Mouse (Mus musculus): Measurements from ENCODE around the gene 9130008F23Rik.

Gene 9130008F23Rik

DNA sequence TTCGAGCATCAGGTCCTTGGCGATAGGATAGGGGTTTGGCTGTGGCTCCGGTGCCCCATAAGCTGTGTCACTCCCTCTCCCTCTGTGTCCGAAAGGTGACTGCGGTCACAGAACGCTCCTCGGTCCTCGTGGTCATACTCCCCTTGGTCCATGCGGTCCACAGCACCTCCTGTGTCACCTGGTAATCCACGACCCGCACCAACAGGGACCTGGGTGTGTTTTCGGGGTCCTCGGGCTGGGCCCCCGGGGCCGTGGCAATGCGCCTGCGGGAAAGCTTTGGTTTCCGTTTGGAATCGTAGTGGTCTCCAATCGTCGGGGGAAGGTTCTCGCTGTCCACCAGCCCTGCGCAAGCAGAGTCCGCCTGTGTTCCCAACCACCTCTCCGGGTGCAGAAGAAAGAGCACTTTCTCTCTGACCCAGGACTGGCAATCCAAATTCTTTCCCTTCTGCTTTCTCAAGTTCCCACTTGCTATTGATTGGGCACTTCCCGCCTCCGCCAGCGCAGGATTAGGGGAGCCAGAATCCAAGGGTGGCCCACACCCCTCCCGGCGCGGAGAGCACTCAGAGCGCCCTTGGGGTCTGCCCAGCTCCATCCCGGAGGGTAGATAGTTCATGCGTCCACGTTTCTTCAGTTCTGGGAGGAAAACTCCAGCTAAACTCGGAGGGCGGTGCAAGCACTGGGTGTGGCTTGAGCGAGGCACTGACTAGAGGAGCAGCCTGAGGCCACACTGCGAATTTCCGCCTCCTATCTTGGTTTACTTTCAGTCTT, at the start of gene 9130008F23Rik:
TSS of gene 9130008F23Rik (minus strand) at position 636 of the 768 bp plus-strand sequence.
- DNase-seq (ENCODE audit: low spot score), result no peak

DNA sequence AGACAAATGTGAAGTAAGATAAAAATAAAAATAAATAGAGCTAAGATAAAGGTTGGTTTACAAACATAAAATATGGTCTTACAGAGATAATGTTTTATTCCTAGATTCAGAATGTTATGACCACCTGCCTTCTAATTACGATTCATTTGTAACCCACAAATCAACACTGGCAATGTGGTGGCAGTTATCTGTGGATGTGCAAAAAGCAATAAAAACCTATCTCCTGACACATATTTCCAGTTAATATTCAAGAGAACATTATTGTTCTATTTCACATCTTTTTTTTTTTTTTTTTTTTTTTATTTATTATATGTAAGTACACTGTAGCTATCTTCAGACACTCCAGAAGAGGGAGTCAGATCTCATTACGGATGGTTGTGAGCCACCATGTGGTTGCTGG, 35.1 kb upstream of the 9130008F23Rik start:
- no peak for DNase-seq (ENCODE audit: low spot score)

DNA sequence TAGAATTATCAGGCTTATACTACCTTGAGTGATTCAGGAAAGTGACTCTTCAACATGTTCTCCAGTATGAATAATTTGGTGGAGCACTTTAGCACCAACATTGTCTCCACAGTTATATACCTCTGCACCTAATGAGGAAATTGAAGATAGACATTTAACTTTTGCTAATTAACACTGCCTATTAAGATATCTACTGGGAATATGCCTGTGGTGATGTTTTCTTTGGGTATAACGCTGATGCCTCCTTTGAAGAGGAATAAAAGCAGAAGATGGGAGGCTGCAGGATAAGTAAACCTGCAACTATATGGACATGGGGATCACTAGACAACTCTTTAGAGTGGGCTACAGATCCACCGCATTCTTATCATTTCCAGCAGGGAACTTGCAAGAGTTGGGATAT, 33.9 kb upstream of the 9130008F23Rik start, which contains the start of gene Glyatl3:
TSS of gene Glyatl3 (minus strand) at position 101 of the 400 bp plus-strand sequence.
- DNase-seq (ENCODE audit: low spot score), result no peak

DNA sequence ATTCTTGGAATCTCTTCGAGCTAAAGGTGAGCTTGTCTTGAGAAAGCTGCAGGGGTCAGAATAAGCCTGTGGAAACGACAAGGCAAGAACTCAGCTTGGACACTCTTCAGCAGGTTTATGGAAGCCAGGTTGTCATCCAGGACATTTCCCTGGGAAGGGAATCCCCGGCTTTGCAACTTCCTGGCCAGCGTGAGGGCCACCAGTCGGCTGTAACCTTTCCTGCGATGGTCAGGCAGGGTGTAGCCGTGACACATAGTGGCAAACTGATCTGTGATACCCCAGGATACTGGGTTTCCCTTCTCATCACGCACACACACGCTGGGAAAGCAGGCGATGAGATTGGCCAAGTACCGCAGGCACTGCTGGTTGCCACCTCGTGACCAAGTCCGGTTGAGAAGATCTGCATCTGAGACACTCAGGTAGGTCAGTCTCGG, 24.4 kb upstream of the 9130008F23Rik start:
- no peak for DNase-seq (ENCODE audit: low spot score)

DNA sequence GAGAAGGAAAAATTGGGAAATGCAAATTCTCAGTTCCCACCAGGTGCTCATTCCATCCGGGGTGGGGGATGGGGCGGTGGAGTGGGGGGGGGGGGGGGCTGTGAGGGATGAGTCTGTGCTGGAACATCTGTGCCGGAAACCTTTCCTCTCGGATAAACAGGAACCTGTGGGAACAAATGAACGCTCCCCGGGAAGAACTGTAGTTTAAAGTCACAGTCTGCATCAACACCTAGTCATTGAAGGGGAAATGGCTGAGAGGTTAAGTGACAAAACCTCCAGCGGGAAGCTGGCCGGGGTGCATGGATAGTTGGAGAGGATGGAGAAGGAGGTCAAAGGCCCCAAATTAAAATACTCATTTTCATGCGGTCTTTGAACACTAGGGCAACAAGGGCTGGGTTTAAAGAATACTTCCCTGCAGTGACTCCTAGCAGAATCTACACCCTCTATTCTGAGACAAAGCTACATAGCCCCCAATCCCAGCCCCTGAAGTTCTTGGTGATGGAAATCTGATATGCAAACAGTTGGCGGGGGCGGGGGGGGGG, 23.8 kb upstream of the 9130008F23Rik start:
- DNase-seq (ENCODE audit: low spot score), result no peak

DNA sequence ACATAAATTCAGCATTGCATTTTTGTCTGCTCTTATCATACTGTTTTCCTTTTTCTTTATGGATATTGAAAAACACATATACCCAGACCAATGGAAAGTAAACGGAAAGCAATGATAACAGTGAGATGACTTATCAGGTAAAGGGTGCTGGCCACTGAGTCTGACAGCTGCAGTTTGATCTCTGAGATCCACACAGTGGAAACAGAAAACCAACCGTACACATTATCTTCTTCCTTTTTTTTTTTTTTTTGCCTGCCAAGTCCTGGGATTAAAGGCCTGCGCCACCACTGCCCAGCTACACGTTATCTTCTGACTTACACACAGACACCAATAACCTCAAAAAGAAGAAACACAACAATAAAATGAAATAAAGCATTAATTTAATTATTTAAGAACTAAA, 23.0 kb upstream of the 9130008F23Rik start:
- DNase-seq (ENCODE audit: low spot score), result no peak

DNA sequence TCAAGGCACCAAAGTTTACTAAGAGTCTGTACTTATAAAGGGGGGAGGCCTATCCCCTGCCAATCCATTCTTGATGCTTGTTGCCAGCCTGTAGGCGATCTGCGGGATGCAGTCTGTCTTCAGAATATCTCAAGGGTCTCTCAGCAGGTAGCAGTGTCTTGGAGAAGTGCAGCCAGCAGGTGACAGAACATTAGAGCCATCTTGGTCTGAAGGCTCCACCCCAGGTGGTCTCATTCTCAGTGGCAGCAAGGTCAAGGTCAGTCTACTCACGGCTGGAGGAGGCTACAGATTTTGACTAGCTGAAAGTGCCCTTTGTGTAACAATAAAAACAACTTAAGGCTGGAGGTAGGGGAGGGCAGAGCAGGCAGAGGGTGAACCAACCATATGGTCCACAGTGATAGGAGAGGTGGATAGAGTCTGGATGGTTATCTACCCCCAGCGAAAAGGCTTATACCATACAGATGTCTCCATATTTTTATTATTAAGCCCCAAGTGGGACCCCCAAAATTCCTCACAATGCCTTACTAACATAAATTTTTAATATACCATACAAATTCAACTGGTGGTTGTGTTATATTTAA, 19.5 kb upstream of the 9130008F23Rik start:
- no peak for DNase-seq (ENCODE audit: low spot score)

DNA sequence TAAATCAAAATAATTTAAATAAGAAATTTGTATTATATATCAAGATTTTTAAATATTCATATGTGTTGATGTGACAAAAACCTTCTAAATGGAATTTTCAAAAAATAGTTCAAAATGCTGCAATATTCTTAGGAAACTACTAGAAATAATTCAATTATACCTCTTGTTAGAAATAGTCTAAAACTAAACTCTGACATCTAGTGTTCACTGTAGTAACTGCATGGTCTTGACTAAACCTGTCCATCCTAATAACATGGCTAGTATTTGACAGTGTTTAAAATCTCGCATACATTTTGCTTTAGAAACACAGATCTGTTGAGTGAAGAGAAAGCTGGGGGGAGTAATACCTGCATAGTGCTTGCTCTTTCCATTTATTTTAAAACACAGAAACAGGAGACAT, 16.5 kb upstream of the 9130008F23Rik start:
- no peak for DNase-seq (ENCODE audit: low spot score)

DNA sequence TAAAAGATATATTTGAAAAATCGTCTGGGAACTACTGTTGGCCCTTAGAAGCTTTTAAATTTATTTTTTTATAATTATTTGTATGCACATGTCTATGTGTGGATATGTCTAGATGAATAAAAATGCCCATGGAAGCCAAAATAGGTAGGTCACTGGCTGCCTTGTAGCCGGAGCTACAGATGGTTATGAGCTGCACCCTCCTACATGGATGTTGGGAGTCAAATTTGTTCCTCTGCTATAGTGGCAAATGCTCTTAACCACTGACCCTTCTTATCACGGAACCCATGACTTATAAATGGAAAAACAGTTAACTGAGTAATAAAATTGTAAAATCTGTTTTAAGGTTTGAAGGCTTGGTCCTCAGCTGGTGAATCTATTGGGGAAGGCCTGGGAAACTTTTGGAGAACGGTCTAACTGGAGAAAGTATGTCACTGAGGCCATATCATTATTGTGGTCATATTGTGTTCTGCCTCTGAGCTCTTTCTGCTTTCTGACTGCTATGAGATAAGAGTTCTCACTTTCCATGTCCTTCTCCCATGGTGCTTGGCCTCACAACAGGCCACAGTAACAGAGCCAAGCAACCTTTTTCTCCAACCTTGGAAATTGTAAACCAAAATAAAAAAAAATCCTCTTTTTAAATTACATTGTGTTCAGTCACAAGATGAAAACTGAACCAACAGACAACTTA, 7.6 kb upstream of the 9130008F23Rik start:
- no peak for DNase-seq (ENCODE audit: low spot score)

DNA sequence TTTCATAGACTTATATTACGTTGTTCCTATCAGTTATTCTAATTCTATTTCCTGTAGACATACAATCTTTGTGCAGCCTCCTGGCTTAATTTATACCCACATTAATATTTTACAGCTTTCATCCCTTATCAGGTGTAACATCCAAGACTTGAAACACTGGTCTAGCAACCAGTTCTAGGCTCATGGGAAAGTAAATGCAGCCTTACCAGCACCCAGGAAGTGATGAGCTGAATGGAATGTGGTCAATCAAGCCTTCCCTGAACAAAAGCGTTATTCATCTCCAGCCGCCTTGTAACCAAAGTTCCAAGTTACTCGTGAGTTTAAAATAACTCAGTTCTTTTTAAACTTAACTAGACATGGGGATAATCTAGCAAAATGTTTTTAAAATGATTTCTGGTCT, 4.8 kb upstream of the 9130008F23Rik start:
- DNase-seq (ENCODE audit: low spot score), result no peak

DNA sequence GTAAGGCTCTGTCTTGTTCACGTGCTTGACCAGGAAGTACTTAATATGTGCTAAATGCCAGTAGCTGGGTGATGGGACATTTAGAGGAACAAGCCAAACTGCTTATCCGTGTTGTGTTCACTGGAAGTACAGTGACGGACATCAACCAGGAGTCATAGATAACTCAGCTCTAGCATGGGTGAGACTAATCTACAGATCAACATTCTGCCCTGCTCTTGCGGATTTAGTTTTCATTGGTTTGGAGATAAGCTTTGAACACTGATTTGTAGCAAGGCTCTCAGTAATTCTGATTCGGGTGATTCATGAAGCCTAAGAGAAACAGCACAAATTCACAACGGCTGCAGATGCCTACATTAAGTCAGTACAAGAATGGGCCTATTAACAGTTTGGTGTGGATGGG, 1.8 kb upstream of the 9130008F23Rik start:
- DNase-seq (ENCODE audit: low spot score), result no peak

DNA sequence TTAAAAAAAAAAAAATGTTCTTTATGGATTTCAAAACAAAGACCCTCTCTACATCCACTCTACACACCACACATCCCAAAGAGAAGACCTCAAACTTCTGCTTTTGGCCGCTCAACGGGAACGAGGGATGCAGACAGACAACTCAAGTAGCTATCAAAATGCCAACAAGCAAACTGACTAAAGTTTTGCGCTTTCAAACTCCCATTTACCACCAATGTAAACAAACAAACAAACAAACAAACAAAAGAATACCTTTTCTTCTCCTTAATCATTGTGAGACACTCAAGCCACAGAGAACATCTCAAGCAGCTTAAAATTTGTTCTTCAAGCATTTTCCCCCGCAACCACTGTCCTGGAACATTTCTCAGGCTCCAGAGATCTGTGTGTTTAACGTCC, 833 bp downstream of the 9130008F23Rik start:
- DNase-seq (ENCODE audit: low spot score), result no peak

DNA sequence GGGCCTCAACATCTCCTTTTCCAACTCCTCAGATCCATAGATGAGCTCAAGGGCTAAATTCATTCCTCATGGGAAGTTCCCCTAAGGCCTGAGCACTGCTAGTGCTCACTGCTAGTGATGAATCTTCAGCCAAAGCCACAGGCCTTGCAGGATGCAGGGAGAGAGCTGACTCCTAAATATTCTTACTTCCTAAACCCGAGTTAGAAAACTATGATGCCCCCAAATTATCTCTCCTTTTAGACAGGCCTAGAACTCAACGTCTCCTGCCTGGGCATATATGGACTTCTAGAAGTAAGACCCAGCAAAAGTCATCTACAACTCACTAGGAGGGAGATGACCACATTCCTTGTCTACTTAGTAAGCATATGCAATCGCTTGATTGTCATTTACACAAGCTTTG, 2.6 kb downstream of the 9130008F23Rik start:
- DNase-seq (ENCODE audit: low spot score), result no peak

DNA sequence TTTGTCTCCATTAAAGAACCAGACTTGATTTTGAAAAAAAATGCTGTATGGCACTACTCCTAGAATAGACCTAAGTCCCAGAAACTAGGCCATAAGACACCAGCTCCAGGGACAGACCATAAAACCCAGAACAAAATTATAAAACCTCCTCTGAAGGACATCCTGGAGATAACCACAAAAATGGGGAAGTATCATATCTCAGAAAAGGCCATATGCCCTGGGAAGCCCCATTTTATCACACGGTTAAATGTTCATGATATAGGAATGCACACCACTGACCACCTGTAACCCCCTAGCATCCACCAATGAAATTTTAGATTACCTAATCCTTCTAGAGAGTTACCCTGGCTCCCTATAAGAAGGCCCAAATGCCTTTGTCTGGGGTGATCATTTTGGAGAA, 4.8 kb downstream of the 9130008F23Rik start:
- no peak for DNase-seq (ENCODE audit: low spot score)

DNA sequence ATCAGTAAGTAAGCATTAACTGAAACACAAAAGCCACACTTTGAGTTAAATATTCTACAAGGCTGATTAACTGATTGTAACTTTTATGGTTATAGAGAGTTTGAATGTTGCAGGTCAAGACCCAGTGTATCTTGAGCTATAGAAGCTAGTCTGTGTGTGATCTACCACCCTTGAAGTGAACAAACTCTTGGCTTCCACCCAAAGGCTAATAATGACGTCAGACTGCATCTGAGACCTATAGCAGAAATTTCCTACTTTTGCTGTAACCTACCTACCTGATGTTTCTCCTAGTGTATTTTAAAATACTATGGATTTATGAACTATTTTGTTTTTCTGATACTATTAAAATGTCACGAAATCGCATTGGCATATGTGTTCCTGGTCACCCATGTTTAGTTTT, 5.7 kb downstream of the 9130008F23Rik start:
- DNase-seq (ENCODE audit: low spot score), result no peak

DNA sequence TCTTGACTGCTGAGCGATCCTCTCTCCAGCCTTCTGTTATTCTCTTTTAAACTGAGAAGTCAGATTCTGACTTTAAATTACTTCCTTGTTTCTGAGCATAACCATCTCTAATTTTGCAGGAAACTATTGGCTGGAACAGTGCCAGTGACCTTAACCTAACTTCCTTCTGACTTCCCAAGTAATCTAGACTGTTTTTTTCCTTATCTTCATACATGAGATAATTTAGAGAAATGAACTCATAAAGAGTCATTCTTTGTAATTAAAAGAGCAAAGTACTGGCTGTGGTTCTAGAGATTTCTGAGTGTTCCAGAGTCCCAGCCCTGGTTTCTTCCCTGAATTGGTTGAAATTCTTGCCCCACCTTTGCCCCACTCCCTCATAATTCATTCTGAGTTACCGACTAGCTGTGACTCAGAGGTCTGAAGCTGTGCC, 6.8 kb downstream of the 9130008F23Rik start:
- no peak for DNase-seq (ENCODE audit: low spot score)

DNA sequence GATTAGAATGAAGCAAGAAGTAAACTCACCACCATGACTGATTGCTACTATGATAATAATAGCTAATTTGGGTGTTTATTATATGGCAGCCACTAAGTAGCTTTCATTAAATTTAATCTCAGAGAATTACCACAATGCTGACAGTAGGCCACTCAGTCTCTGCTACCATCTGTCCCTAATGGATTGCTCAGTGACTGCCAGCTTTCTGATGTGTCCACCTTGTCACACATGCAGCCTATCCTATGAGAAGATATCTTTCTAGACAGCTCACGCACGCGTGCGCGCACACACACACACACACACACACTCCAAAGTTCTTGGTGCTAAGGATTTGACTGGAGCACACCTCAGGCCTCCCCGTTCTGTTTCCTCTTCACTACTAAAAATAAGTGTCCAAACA, 7.7 kb downstream of the 9130008F23Rik start:
- no peak for DNase-seq (ENCODE audit: low spot score)

DNA sequence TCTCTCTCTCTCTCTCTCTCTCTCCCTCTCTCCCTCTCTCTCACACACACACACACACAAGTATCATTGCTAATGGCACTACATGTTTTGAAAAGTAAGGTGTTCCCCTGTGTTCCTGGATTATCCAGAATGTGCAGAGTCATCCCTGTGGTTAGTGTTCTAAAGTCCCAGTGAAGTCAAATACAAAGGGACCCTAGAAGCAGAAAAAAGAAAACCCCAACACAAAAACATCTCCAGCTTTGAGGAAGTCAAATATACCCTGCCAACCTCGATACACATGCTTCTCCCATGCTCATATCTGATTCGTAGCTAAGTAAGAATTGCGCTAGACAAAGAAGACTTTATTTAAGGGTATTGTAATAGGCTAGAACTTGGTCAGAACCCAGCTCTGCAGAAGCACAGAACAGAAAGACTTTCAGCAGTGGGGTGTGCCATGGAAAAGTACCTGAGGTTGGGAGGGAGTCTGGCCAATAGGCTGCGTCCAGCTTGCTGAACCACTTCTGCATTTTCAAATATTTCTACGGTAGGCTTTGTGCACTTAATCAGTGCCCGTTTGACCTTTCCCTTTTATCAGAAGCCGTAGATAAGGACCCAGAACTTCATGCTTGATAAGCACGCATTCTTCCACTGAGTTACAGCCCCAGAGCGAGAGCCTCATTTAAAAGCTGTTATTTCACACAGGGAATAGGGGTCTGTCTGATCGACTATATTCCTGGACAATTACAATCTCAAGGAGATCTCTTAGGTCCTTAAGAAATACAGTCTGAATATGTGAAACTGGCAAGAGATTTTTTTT, 11.2 kb downstream of the 9130008F23Rik start:
- DNase-seq (ENCODE audit: low spot score), result no peak

DNA sequence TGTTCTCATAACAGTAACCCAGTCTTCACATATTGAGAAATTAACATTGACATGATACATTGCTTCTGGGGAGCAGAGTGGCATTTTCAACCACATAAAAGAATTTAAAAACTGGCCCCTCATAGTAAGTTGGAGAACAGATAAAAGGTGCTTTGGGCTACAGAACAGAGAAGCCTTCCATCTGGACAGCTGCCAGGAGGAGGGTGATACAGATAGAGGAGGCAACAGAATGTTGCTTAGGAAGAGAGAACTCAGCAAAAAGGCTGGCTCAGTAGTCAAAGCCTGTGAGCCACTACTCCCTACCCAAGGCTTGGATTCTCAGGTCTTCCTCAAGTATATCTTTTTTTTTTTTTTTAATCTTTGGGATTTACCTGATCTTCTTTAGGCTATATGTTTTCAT, 25.3 kb downstream of the 9130008F23Rik start:
- DNase-seq (ENCODE audit: low spot score), result no peak

DNA sequence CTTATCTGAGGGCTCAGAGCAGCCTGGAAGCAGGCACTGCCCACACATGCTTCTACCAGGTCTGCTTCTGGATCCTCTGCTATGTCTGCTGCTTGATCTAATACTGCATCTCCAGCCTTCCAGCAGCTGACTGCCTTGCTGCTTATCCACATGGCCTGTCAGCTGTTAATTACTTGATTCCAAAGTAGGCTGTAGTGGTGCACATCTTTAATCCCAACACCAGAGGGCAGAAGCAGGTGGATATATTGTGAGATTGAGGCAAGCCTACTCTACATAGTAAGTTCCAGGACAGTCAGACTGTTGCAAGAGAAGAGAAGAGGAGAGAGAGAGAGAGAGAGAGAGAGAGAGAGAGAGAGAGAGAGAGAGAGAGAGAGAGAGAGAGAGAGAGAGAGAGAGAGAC, 43.1 kb downstream of the 9130008F23Rik start:
- no peak for DNase-seq (ENCODE audit: low spot score)

DNA sequence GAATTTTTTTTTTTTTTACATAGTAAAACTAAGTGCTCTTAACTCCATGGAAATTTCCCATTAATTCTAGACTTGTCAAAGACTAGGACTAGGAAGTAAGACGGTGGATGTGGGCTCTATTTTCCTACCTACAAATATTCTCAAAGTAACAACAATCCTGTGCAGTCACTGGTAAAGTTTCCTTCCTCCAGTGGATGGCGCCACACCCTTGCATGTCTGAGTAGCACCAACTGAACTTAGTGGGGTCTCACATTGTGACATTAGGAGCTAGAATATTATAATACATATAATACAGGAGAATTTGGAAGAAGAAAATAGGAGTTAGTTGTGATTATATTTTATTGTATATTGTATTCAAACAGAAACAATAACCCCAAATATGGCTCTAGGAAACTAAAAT, 48.5 kb downstream of the 9130008F23Rik start:
- DNase-seq (ENCODE audit: low spot score), result no peak

Measured in T-cell, adult 2 months (primary cell).